Mouse (Mus musculus) bone marrow macrophage, adult 2 months (primary cell): ENCODE results near the gene Msi2.

Experiments
- CTCF ChIP-seq: IDR thresholded peaks from 2 replicates; pipeline ENCODE4 v1.5.1; 2012; ENCODE audit warnings: low read depth, mild to moderate bottlenecking, low read length, moderate library complexity
- POLR2A ChIP-seq: IDR thresholded peaks from 2 replicates; pipeline ENCODE4 v1.6.1; 2012; ENCODE audit warnings: mild to moderate bottlenecking, low read depth, low read length, borderline replicate concordance

DNA sequence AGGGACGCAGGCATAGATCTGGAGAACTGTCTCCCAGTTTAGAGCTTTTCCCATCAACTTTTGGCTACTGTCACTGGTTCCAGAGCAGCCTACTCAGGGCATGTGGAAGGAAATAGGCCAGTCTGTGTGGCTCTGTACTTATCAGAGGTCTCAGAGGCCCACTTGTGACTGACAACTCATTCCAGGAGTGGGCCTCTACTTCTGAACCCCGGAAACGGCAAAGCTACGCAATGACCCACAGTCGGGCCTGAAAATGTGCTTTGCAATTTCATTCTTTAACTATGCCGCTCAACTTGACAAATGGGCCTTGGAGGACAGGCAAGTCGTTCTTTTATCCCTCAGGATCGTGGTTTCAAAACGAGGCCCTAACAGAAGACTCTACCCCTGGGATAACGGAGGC, 317.4 kb downstream of the Msi2 start:
- TF ChIP-seq CTCF (no peak), POLR2A (no peak)
